Mouse (Mus musculus): ENCODE measurements at regions not wholly inside any gene's neighbourhood (a gene's known extent, or its start where the extent isn't known, plus 50 kb on each side); places are given as distances from the start of the nearest gene placed in this dataset.

- H3K27ac ChIP-seq (replicated peaks): no peak overlapping the region
Observed at GRCm38 (mm10) chr13:28586140-28586539, 328.8 kb downstream of the Gm11361 start.

GRCm38 (mm10) chr13:28583617-28584016 lies 326.3 kb downstream of the Gm11361 start:
- ATAC-seq (ENCODE audit: low FRiP score): no peak
- H3K27me3 ChIP-seq (replicated peaks): no peaks in the 10 kb centered on the region
- H3K4me1 ChIP-seq: peaks cover 2% of the 10 kb centered on the region; the same call in 1 of the 2 replicates
- WGBS: 87% methylated on average over 5 of the region's 5 CpGs
- no peak overlapping the region for H3K4me2 ChIP-seq
- no peak overlapping the region for H3K4me3 ChIP-seq (replicated peaks)
- H3K36me3 ChIP-seq: no peaks in the 10 kb centered on the region
- no peak overlapping the region for H3K27ac ChIP-seq (replicated peaks)
- no peak overlapping the region for H3K9ac ChIP-seq (replicated peaks)
- no peaks in the 10 kb centered on the region for H3K9me3 ChIP-seq (replicated peaks)

More at GRCm38 (mm10) chr13:28586140-28586539, 328.8 kb downstream of the Gm11361 start:
- H3K36me3 ChIP-seq: no peaks in the 10 kb centered on the region
- H3K4me1 ChIP-seq: peaks cover 2% of the 10 kb centered on the region; the same call in 1 of the 2 replicates
- no peak overlapping the region for H3K4me2 ChIP-seq
- H3K9me3 ChIP-seq (replicated peaks): no peaks in the 10 kb centered on the region
- no peak overlapping the region for H3K9ac ChIP-seq (replicated peaks)
- no peak overlapping the region for H3K4me3 ChIP-seq (replicated peaks)
- no peaks in the 10 kb centered on the region for H3K27me3 ChIP-seq (replicated peaks)
- no peak for ATAC-seq (ENCODE audit: low FRiP score)
- WGBS: 80% methylated on average over 2 of the region's 2 CpGs

GRCm38 (mm10) chr13:28575202-28575851 lies 318.0 kb downstream of the Gm11361 start:
- Histone ChIP-seq H3K4me2 (no peak overlapping the region), H3K27ac (replicated peaks) (no peak overlapping the region), H3K9ac (replicated peaks) (no peak overlapping the region), H3K27me3 (replicated peaks) (no peaks in the 10 kb centered on the region), H3K4me3 (replicated peaks) (no peak overlapping the region), H3K4me1 (no peaks in the 10 kb centered on the region), H3K9me3 (replicated peaks) (no peaks in the 10 kb centered on the region), H3K36me3 (no peaks in the 10 kb centered on the region)
- no peak for ATAC-seq (ENCODE audit: low FRiP score)
- 63% methylated on average over 9 of the region's 9 CpGs for WGBS

DNA sequence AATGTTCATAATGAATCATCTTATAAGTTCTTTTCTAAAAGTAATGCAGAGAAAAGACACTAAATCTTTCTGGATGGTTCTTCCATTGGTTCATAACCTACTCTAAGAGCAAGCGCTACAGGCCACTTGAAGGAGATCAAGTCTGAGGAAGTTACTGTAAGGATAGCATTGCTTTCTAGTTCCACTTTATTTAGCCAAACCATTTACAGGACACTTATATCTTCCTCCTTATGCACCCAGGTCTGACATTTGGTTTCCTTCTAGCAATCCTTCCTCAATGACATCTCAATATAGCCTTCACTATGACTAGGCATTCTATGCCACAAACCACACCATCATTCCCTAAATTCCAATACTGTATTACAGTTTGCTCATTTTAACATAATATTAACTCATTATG lies 316.0 kb downstream of the Gm11361 start:
- WGBS: 100% methylated on average over 1 of the region's 1 CpGs
- H3K4me1 ChIP-seq: no peaks in the 10 kb centered on the region

GRCm38 (mm10) chr13:28572448-28572847 lies 315.1 kb downstream of the Gm11361 start:
- Histone ChIP-seq H3K4me3 (replicated peaks) (no peak overlapping the region), H3K4me1 (no peaks in the 10 kb centered on the region), H3K27ac (replicated peaks) (no peak overlapping the region), H3K9ac (replicated peaks) (no peak overlapping the region), H3K4me2 (no peak overlapping the region), H3K9me3 (replicated peaks) (no peaks in the 10 kb centered on the region), H3K27me3 (replicated peaks) (no peaks in the 10 kb centered on the region), H3K36me3 (no peaks in the 10 kb centered on the region)
- 90% methylated on average over 1 of the region's 1 CpGs for WGBS
- ATAC-seq (ENCODE audit: low FRiP score): no peak

More for the DNA sequence above, 316.0 kb downstream of the Gm11361 start:
- H3K27ac ChIP-seq (replicated peaks): no peak overlapping the region
- no peak overlapping the region for H3K4me2 ChIP-seq
- ATAC-seq (ENCODE audit: low FRiP score): no peak
- H3K4me3 ChIP-seq (replicated peaks): no peak overlapping the region
- H3K9ac ChIP-seq (replicated peaks): no peak overlapping the region
- H3K9me3 ChIP-seq (replicated peaks): no peaks in the 10 kb centered on the region
- no peaks in the 10 kb centered on the region for H3K36me3 ChIP-seq
- H3K27me3 ChIP-seq (replicated peaks): no peaks in the 10 kb centered on the region

DNA sequence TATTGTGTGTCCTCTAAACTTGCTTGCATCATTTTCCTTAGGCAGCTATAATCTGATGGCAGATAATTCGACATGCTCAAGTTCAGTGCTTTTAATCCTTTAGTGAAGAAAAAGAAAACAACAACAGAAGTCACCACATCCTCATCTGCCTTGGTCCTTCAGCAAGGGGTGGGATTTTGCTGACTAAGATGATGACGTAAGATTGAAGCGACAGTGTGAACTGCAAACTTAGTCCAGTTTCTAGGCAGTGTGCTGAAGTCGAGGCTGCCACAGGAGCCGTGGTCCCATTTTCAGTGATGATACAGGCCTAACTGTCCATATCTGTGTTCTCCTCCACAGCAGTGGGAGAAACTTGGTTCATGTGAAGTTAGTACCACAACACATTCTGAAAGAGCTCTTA lies 314.4 kb downstream of the Gm11361 start:
- Histone ChIP-seq H3K27me3 (replicated peaks) (no peaks in the 10 kb centered on the region), H3K4me2 (no peak overlapping the region), H3K27ac (replicated peaks) (no peak overlapping the region), H3K4me3 (replicated peaks) (no peak overlapping the region), H3K4me1 (no peaks in the 10 kb centered on the region), H3K9ac (replicated peaks) (no peak overlapping the region), H3K36me3 (no peaks in the 10 kb centered on the region), H3K9me3 (replicated peaks) (no peaks in the 10 kb centered on the region)
- WGBS: 94% methylated on average over 5 of the region's 5 CpGs
- ATAC-seq (ENCODE audit: low FRiP score): no peak

DNA sequence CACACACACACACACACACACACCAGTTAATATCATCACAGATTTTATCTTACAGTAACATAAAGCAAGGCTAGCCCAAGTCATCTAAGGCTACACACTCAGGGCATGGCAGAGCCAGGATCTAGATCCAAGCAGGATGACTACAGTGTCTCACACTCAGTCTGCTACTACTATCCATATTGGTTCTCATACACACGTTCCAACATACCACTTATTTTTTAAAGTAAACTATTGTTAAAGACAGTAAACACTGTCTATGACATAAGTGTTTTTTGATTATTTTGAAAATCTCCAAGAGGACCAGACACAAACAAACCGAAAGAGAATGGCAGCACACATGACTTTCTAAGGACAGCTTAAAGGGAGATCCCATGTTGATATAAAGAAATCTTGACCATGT lies 306.3 kb downstream of the Gm11361 start:
- Histone ChIP-seq H3K9me3 (replicated peaks) (no peaks in the 10 kb centered on the region), H3K4me1 (no peaks in the 10 kb centered on the region), H3K36me3 (no peaks in the 10 kb centered on the region), H3K27ac (replicated peaks) (no peak overlapping the region), H3K4me3 (replicated peaks) (no peak overlapping the region), H3K9ac (replicated peaks) (no peak overlapping the region), H3K4me2 (no peak overlapping the region), H3K27me3 (replicated peaks) (no peaks in the 10 kb centered on the region)
- 91% methylated on average over 2 of the region's 2 CpGs for WGBS
- no peak for ATAC-seq (ENCODE audit: low FRiP score)

DNA sequence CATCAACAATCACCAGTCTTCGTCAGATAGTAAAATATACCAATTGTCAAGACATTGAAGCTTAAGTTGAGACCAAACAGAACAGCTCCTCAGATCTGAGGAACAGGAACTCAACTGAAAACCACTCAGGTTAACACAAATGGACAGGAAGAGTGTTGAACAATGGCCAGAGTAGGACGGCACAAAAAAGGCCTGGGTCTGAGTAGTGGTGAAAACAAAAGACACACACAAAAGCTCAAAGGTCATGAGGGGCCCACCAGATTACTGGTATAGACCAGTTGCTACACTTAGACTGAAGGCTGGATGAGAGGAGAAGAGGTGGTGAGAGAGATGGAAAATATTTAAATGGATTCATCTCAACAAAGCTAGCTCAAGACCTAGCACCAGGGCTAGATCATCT lies 302.8 kb downstream of the Gm11361 start:
- Histone ChIP-seq H3K27ac (replicated peaks) (no peak overlapping the region), H3K4me3 (replicated peaks) (no peak overlapping the region), H3K4me2 (no peak overlapping the region), H3K36me3 (no peaks in the 10 kb centered on the region), H3K27me3 (replicated peaks) (no peaks in the 10 kb centered on the region), H3K4me1 (peaks cover 8% of the 10 kb centered on the region; the same call in 1 of the 2 replicates), H3K9me3 (replicated peaks) (no peaks in the 10 kb centered on the region), H3K9ac (replicated peaks) (no peak overlapping the region)
- WGBS: 54% methylated on average over 2 of the region's 2 CpGs
- ATAC-seq (ENCODE audit: low FRiP score): no peak

DNA sequence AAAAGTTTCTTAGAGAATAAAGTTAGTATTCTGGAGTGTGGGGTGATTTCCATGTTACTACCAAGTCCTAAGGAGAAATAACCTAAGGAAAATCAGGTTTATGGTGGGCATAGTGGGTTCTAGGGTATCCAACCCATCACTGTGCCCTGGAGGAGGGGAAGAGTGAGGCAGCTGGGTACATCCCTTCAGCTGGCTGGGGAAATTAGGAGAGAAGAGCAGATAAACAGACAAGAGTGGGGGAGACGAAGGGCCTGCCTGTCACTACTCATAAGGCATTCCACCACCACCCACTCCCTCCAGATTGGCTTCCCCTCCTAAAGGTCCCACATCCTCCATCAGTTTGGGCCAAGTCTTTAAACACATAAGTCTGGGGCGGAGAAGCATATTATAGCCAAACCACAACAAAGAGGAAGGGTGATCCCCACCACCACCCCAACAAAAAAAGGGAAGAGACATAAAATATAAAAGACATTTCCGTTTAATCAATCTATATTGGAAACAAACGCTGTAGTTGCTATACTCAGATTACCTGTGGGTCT lies 299.8 kb downstream of the Gm11361 start:
- no peak overlapping the region for H3K4me2 ChIP-seq
- no peak for ATAC-seq (ENCODE audit: low FRiP score)
- no peaks in the 10 kb centered on the region for H3K27me3 ChIP-seq (replicated peaks)
- H3K9me3 ChIP-seq (replicated peaks): no peaks in the 10 kb centered on the region
- H3K36me3 ChIP-seq: no peaks in the 10 kb centered on the region
- H3K9ac ChIP-seq (replicated peaks): no peak overlapping the region
- WGBS: 82% methylated on average over 4 of the region's 4 CpGs
- no peak overlapping the region for H3K27ac ChIP-seq (replicated peaks)
- H3K4me1 ChIP-seq: peaks cover 33% of the 10 kb centered on the region
- no peak overlapping the region for H3K4me3 ChIP-seq (replicated peaks)

- no peak overlapping the region for H3K9ac ChIP-seq (replicated peaks)
- H3K4me1 ChIP-seq: peaks cover 33% of the 10 kb centered on the region
- no peak for ATAC-seq (ENCODE audit: low FRiP score)
- WGBS: 85% methylated on average over 5 of the region's 5 CpGs
- no peaks in the 10 kb centered on the region for H3K36me3 ChIP-seq
- H3K4me2 ChIP-seq: no peak overlapping the region
- H3K4me3 ChIP-seq (replicated peaks): no peak overlapping the region
- H3K27me3 ChIP-seq (replicated peaks): no peaks in the 10 kb centered on the region
- no peaks in the 10 kb centered on the region for H3K9me3 ChIP-seq (replicated peaks)
- no peak overlapping the region for H3K27ac ChIP-seq (replicated peaks)
Observed at GRCm38 (mm10) chr13:28556385-28556938, 299.1 kb downstream of the Gm11361 start.

- peak overlapping the region; percentile 64 for H3K27ac ChIP-seq (replicated peaks)
- no peaks in the 10 kb centered on the region for H3K9me3 ChIP-seq (replicated peaks)
- H3K36me3 ChIP-seq: no peaks in the 10 kb centered on the region
- H3K4me1 ChIP-seq: peaks cover 33% of the 10 kb centered on the region
- no peak overlapping the region for H3K4me3 ChIP-seq (replicated peaks)
- no peak overlapping the region for H3K4me2 ChIP-seq
- whole genome bisulfite sequencing: 40% methylated on average over 12 of the region's 12 CpGs
- no peak overlapping the region for H3K9ac ChIP-seq (replicated peaks)
- peak; percentile 72 for ATAC-seq (ENCODE audit: low FRiP score)
- no peaks in the 10 kb centered on the region for H3K27me3 ChIP-seq (replicated peaks)
Observed at GRCm38 (mm10) chr13:28554143-28554830, 297.0 kb downstream of the Gm11361 start.

Measured in neural tube, embryonic 15.5 days (tissue).